Mouse (Mus musculus): ENCODE measurements around the gene Lekr1. TPM values are rescaled to one million over a fixed set of nuclear protein-coding genes. Genes with fewer than 3 reads are reported as not detected.

The Lekr1 gene
- polyA plus RNA-seq, 1 experiment from 2014 or later: 7.6 TPM

GRCm38 (mm10) chr3:65828020-65828419 lies 162.0 kb downstream of the Lekr1 start:
- no peaks in the 10 kb centered on the region for H3K4me1 ChIP-seq
- no peaks in the 10 kb centered on the region for H3K27me3 ChIP-seq (replicated peaks)
- no peak for ATAC-seq (ENCODE audit: low FRiP score, low read depth)
- no peak overlapping the region for H3K4me2 ChIP-seq (replicated peaks)
- no peak overlapping the region for H3K9ac ChIP-seq
- H3K9me3 ChIP-seq: no peaks in the 10 kb centered on the region
- H3K36me3 ChIP-seq: no peaks in the 10 kb centered on the region
- H3K4me3 ChIP-seq: no peak overlapping the region
- 81% methylated on average over 3 of the region's 3 CpGs for WGBS
- H3K27ac ChIP-seq: no peak overlapping the region

GRCm38 (mm10) chr3:65829230-65829629 lies 163.2 kb downstream of the Lekr1 start:
- H3K27ac ChIP-seq: no peak overlapping the region

DNA sequence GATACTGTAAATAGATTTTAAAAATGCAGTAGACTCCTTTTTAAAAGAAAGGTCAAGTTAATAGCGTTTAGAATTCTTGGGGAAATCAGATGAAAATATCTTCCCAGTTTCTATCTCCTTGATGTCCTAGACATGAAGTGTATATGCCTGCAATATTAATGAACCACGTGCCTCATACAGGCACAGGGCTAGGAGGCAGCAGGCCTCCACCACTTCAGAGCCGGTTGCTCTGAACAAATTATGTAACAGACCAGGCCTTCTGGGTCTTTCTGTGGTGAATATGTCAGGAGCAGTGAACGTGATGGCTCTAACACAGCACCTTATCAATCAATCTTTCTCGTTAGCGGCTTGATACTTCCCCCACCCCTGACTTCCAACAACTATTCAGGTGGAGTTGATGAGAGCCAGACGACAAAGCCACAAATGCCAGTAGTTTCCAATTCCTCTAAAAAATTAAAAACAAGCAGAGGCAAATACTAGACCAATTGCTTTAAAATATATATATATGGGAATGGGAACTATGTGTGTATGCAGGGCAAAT lies 164.0 kb downstream of the Lekr1 start:
- no peaks in the 10 kb centered on the region for H3K4me1 ChIP-seq
- no peak overlapping the region for H3K4me2 ChIP-seq (replicated peaks)
- no peak overlapping the region for H3K27ac ChIP-seq
- H3K9me3 ChIP-seq: no peaks in the 10 kb centered on the region
- no peak overlapping the region for H3K4me3 ChIP-seq
- no peaks in the 10 kb centered on the region for H3K27me3 ChIP-seq (replicated peaks)
- no peak overlapping the region for H3K9ac ChIP-seq
- no peaks in the 10 kb centered on the region for H3K36me3 ChIP-seq
- 77% methylated on average over 7 of the region's 7 CpGs for WGBS
- no peak for ATAC-seq (ENCODE audit: low FRiP score, low read depth)

More at GRCm38 (mm10) chr3:65829230-65829629, 163.2 kb downstream of the Lekr1 start:
- no peak overlapping the region for H3K9ac ChIP-seq
- H3K9me3 ChIP-seq: no peaks in the 10 kb centered on the region
- H3K4me3 ChIP-seq: no peak overlapping the region
- ATAC-seq (ENCODE audit: low FRiP score, low read depth): peak; percentile 87
- 22% methylated on average over 7 of the region's 7 CpGs for WGBS
- H3K36me3 ChIP-seq: no peaks in the 10 kb centered on the region
- H3K27me3 ChIP-seq (replicated peaks): no peaks in the 10 kb centered on the region
- no peaks in the 10 kb centered on the region for H3K4me1 ChIP-seq
- no peak overlapping the region for H3K4me2 ChIP-seq (replicated peaks)

- Histone ChIP-seq H3K27me3 (replicated peaks) (no peaks in the 10 kb centered on the region), H3K4me2 (replicated peaks) (no peak overlapping the region), H3K9me3 (no peaks in the 10 kb centered on the region), H3K4me3 (no peak overlapping the region), H3K36me3 (no peaks in the 10 kb centered on the region), H3K4me1 (no peaks in the 10 kb centered on the region), H3K9ac (no peak overlapping the region), H3K27ac (no peak overlapping the region)
- ATAC-seq (ENCODE audit: low FRiP score, low read depth): no peak
- 49% methylated on average over 16 of the region's 16 CpGs for WGBS
These were observed 164.8 kb downstream of the Lekr1 start for GRCm38 (mm10) chr3:65830801-65831200.

DNA sequence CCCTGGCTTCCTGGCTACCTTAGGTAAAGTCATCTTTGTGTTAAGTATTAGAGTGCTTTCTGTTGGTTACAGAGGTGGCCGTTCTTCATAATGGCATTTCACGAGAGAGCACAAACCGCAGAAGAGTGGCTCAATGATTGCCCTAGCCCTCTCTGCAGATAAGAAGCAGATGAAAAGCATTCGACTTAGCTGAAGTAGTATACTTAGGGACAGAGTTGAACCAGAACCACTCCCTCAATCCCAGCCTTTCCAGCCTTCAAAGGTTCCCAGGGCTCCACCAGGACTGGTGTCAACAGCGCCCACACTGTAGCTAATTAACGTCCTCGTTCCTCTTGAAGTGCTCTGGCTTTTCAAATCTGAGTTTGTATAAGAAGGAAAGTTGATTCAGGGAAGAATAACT lies 166.4 kb downstream of the Lekr1 start:
- Histone ChIP-seq H3K27me3 (replicated peaks) (no peaks in the 10 kb centered on the region), H3K4me1 (no peaks in the 10 kb centered on the region), H3K9me3 (no peaks in the 10 kb centered on the region), H3K9ac (no peak overlapping the region), H3K36me3 (no peaks in the 10 kb centered on the region), H3K4me3 (no peak overlapping the region), H3K4me2 (replicated peaks) (no peak overlapping the region), H3K27ac (no peak overlapping the region)
- 74% methylated on average over 7 of the region's 7 CpGs for WGBS
- ATAC-seq (ENCODE audit: low FRiP score, low read depth): no peak

GRCm38 (mm10) chr3:65836435-65836834 lies 170.4 kb downstream of the Lekr1 start:
- peak; percentile 58; the same call in 1 of the 2 replicates for ATAC-seq (ENCODE audit: low FRiP score, low read depth)
- Histone ChIP-seq H3K4me3 (no peak overlapping the region), H3K9ac (no peak overlapping the region), H3K4me1 (no peaks in the 10 kb centered on the region), H3K27ac (no peak overlapping the region), H3K9me3 (no peaks in the 10 kb centered on the region), H3K4me2 (replicated peaks) (no peak overlapping the region), H3K27me3 (replicated peaks) (no peaks in the 10 kb centered on the region), H3K36me3 (no peaks in the 10 kb centered on the region)
- WGBS: 53% methylated on average over 5 of the region's 5 CpGs

DNA sequence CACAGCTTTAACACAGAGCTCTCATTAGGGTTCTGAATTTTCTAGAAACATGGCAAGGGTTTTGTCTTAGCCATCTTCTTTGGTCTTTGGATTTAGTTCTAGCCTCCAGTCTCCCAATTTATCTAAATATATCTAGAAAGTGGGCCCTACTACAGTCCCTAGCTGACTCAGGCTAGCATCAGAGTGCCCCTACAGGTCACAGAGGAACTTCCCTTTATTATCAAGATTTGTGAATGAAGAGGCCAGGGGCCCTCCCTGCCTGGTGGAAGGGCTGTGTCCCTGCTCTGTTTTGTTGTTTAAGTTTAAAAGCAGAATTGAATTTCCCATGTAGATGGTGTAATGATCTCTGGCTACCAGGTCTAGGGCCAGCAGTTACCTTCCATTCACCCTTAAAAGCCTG lies 173.6 kb downstream of the Lekr1 start:
- Histone ChIP-seq H3K9me3 (no peaks in the 10 kb centered on the region), H3K4me2 (replicated peaks) (no peak overlapping the region), H3K27me3 (replicated peaks) (no peaks in the 10 kb centered on the region), H3K27ac (no peak overlapping the region), H3K4me3 (no peak overlapping the region), H3K4me1 (no peaks in the 10 kb centered on the region), H3K9ac (no peak overlapping the region), H3K36me3 (no peaks in the 10 kb centered on the region)
- ATAC-seq (ENCODE audit: low FRiP score, low read depth): no peak

GRCm38 (mm10) chr3:65841175-65841574 lies 175.1 kb downstream of the Lekr1 start:
- H3K4me1 ChIP-seq: no peaks in the 10 kb centered on the region
- H3K9ac ChIP-seq: no peak overlapping the region
- 91% methylated on average over 8 of the region's 8 CpGs for WGBS
- no peaks in the 10 kb centered on the region for H3K27me3 ChIP-seq (replicated peaks)
- no peak for ATAC-seq (ENCODE audit: low FRiP score, low read depth)
- no peak overlapping the region for H3K4me3 ChIP-seq
- H3K36me3 ChIP-seq: no peaks in the 10 kb centered on the region
- no peaks in the 10 kb centered on the region for H3K9me3 ChIP-seq
- no peak overlapping the region for H3K27ac ChIP-seq
- H3K4me2 ChIP-seq (replicated peaks): no peak overlapping the region

DNA sequence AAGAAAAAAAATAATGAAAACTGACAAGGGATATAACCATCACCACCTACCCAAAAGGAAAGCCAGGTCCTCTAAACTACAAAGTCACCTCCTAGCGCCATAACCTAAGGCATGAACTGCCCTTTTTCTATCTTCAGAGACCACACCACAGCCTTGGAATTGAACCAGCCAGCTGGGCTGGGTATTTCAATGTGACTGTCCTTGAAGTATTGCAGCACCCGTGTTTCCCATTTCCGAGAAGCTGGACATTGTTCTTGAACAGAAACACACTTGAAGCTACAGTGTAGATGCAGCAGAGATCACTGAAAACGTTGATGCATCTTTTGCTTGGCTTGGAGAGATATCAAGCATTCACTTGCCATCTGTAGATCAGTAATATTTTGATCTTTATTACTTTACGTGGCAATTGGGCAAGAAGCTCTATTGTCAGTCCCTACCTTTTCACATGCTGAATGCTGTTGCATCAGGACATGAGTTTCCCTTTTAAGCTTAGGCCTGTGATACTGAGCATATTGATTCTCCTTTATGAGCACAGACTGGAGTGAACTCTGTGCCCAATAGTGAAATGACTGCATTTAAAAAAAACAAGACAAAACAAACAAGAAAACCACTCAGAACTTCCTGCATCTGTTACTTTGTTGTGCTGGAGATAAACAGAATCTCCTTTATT lies 176.6 kb downstream of the Lekr1 start:
- Histone ChIP-seq H3K9ac (no peak overlapping the region), H3K9me3 (no peaks in the 10 kb centered on the region), H3K27me3 (replicated peaks) (no peaks in the 10 kb centered on the region), H3K4me2 (replicated peaks) (no peak overlapping the region), H3K4me1 (no peaks in the 10 kb centered on the region), H3K36me3 (no peaks in the 10 kb centered on the region), H3K27ac (no peak overlapping the region), H3K4me3 (no peak overlapping the region)
- 84% methylated on average over 5 of the region's 5 CpGs for WGBS
- no peak for ATAC-seq (ENCODE audit: low FRiP score, low read depth)

- no peak for ATAC-seq (ENCODE audit: low FRiP score, low read depth)
- Histone ChIP-seq H3K27ac (no peak overlapping the region), H3K9ac (no peak overlapping the region), H3K27me3 (replicated peaks) (no peaks in the 10 kb centered on the region), H3K36me3 (no peaks in the 10 kb centered on the region), H3K4me3 (no peak overlapping the region), H3K4me1 (no peaks in the 10 kb centered on the region), H3K9me3 (no peaks in the 10 kb centered on the region), H3K4me2 (replicated peaks) (no peak overlapping the region)
- WGBS: 65% methylated on average over 4 of the region's 4 CpGs
These were observed 177.1 kb downstream of the Lekr1 start for GRCm38 (mm10) chr3:65843185-65843552.

DNA sequence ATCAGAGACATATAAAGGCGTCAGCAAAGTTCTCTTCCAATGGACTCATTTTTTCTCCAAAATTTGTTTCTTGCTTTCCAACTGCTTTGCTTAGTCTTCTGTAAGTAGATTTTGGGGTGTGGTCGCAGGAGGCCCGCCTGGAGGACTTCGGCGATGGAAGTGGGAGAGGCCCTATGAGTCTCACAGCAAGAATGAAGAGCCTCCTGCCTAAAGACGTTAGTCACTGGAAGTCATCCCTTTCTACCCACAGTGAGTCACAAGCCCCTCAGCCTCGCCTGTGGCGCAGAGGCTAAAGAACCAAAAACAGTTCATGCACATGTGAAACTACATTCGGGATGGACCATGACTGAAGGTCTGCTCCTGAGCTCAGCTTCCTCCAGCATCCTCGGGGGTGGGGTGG lies 178.3 kb downstream of the Lekr1 start:
- Histone ChIP-seq H3K27me3 (replicated peaks) (no peaks in the 10 kb centered on the region), H3K27ac (no peak overlapping the region), H3K36me3 (no peaks in the 10 kb centered on the region), H3K9ac (no peak overlapping the region), H3K9me3 (no peaks in the 10 kb centered on the region), H3K4me2 (replicated peaks) (no peak overlapping the region), H3K4me3 (no peak overlapping the region), H3K4me1 (no peaks in the 10 kb centered on the region)
- no peak for ATAC-seq (ENCODE audit: low FRiP score, low read depth)
- 87% methylated on average over 10 of the region's 10 CpGs for WGBS

GRCm38 (mm10) chr3:65844851-65845552 lies 179.0 kb downstream of the Lekr1 start:
- Histone ChIP-seq H3K9me3 (no peaks in the 10 kb centered on the region), H3K27me3 (replicated peaks) (no peaks in the 10 kb centered on the region), H3K27ac (no peak overlapping the region), H3K4me1 (no peaks in the 10 kb centered on the region), H3K4me2 (replicated peaks) (no peak overlapping the region), H3K9ac (no peak overlapping the region), H3K4me3 (no peak overlapping the region), H3K36me3 (no peaks in the 10 kb centered on the region)
- no peak for ATAC-seq (ENCODE audit: low FRiP score, low read depth)
- WGBS: 81% methylated on average over 8 of the region's 8 CpGs

Measured in neural tube, embryonic 12.5 days (tissue).